Mouse (Mus musculus): ENCODE data around the gene Zcchc14. TPM values are rescaled to one million over a fixed set of nuclear protein-coding genes. Genes with fewer than 3 reads are reported as not detected.

Zcchc14 gene
- polyA plus RNA-seq, 2 experiments: 1.3 to 1.7 TPM

- no peak for TF ChIP-seq EP300 (IDR thresholded peaks at IDR 0.05; ENCODE audit: low read depth)
- H3K4me3 ChIP-seq (ENCODE audit: insufficient read depth in 1 of 2, low read depth in 2 of 2, low read length in 2 of 2): no peak overlapping the region
- H3K4me2 ChIP-seq (ENCODE audit: low read depth): no peak overlapping the region
- peaks cover 45% of the 10 kb centered on the region for H3K27me3 ChIP-seq (ENCODE audit: control insufficient read depth, insufficient read depth, low read length)
- no peaks in the 10 kb centered on the region for H3K9me3 ChIP-seq (ENCODE audit: control insufficient read depth, low read length)
- 57% methylated on average over 4 of the region's 4 CpGs for WGBS (ENCODE audit: insufficient replicate concordance)
- no peak overlapping the region for H3K27ac ChIP-seq
- DNase-seq (ENCODE audit: low read depth in 3 of 3, low spot score in 3 of 3): no peak
- H3K9ac ChIP-seq (replicated peaks): no peak overlapping the region
- H3K4me1 ChIP-seq (replicated peaks; ENCODE audit: control insufficient read depth in 2 of 2, insufficient read depth in 2 of 2, low read length in 1 of 2): no peaks in the 10 kb centered on the region
- ATAC-seq (ENCODE audit: insufficient read depth): no peak
- H3K36me3 ChIP-seq (replicated peaks; ENCODE audit: control insufficient read depth, insufficient read depth, low read depth): no peaks in the 10 kb centered on the region
These were observed 1.4 kb upstream of the Zcchc14 start for GRCm38 (mm10) chr8:121654131-121654530.

GRCm38 (mm10) chr8:121653340-121654019, 779 bp upstream of the Zcchc14 start:
- no peaks in the 10 kb centered on the region for H3K4me1 ChIP-seq (replicated peaks; ENCODE audit: control insufficient read depth in 2 of 2, insufficient read depth in 2 of 2, low read length in 1 of 2)
- H3K4me2 ChIP-seq (ENCODE audit: low read depth): peak overlapping the region; percentile 60
- H3K9me3 ChIP-seq (ENCODE audit: control insufficient read depth, low read length): no peaks in the 10 kb centered on the region
- peak overlapping the region; percentile 42 to 48 for H3K4me3 ChIP-seq (ENCODE audit: insufficient read depth in 1 of 2, low read depth in 2 of 2, low read length in 2 of 2)
- no peak overlapping the region for H3K9ac ChIP-seq (replicated peaks)
- WGBS (ENCODE audit: insufficient replicate concordance): 7% methylated on average over 31 of the region's 31 CpGs
- no peaks in the 10 kb centered on the region for H3K36me3 ChIP-seq (replicated peaks; ENCODE audit: control insufficient read depth, insufficient read depth, low read depth)
- TF ChIP-seq CTCF (IDR thresholded peaks at IDR 0.05; ENCODE audit: low read depth) (no peak), EP300 (IDR thresholded peaks at IDR 0.05; ENCODE audit: low read depth) (no peak)
- H3K27ac ChIP-seq: no peak overlapping the region
- H3K27me3 ChIP-seq (ENCODE audit: control insufficient read depth, insufficient read depth, low read length): peaks cover 45% of the 10 kb centered on the region
- ATAC-seq (ENCODE audit: insufficient read depth) (no peak), DNase-seq (ENCODE audit: low read depth in 3 of 3, low spot score in 3 of 3) (no peak)

GRCm38 (mm10) chr8:121651874-121652361, 783 bp downstream of the Zcchc14 start:
- ATAC-seq (ENCODE audit: insufficient read depth) (no peak), DNase-seq (ENCODE audit: low read depth in 3 of 3, low spot score in 3 of 3) (no peak)
- no peaks in the 10 kb centered on the region for H3K36me3 ChIP-seq (replicated peaks; ENCODE audit: control insufficient read depth, insufficient read depth, low read depth)
- peak overlapping the region; percentile 37 to 50 for H3K4me3 ChIP-seq (ENCODE audit: insufficient read depth in 1 of 2, low read depth in 2 of 2, low read length in 2 of 2)
- TF ChIP-seq CTCF (IDR thresholded peaks at IDR 0.05; ENCODE audit: low read depth) (no peak), EP300 (IDR thresholded peaks at IDR 0.05; ENCODE audit: low read depth) (no peak)
- WGBS (ENCODE audit: insufficient replicate concordance): 2% methylated on average over 56 of the region's 56 CpGs
- peak overlapping the region; percentile 56 for H3K4me2 ChIP-seq (ENCODE audit: low read depth)
- peaks cover 45% of the 10 kb centered on the region for H3K27me3 ChIP-seq (ENCODE audit: control insufficient read depth, insufficient read depth, low read length)
- no peaks in the 10 kb centered on the region for H3K4me1 ChIP-seq (replicated peaks; ENCODE audit: control insufficient read depth in 2 of 2, insufficient read depth in 2 of 2, low read length in 1 of 2)
- no peaks in the 10 kb centered on the region for H3K9me3 ChIP-seq (ENCODE audit: control insufficient read depth, low read length)
- no peak overlapping the region for H3K9ac ChIP-seq (replicated peaks)
- no peak overlapping the region for H3K27ac ChIP-seq

- H3K4me2 ChIP-seq (ENCODE audit: low read depth): peak overlapping the region; percentile 56
- ATAC-seq (ENCODE audit: insufficient read depth): no peak
- H3K4me3 ChIP-seq (ENCODE audit: insufficient read depth in 1 of 2, low read depth in 2 of 2, low read length in 2 of 2): peak overlapping the region; percentile 37 to 50
- peaks cover 45% of the 10 kb centered on the region for H3K27me3 ChIP-seq (ENCODE audit: control insufficient read depth, insufficient read depth, low read length)
- TF ChIP-seq CTCF (IDR thresholded peaks at IDR 0.05; ENCODE audit: low read depth) (no peak), EP300 (IDR thresholded peaks at IDR 0.05; ENCODE audit: low read depth) (no peak)
- 22% methylated on average over 36 of the region's 47 CpGs for WGBS (ENCODE audit: insufficient replicate concordance)
- H3K36me3 ChIP-seq (replicated peaks; ENCODE audit: control insufficient read depth, insufficient read depth, low read depth): no peaks in the 10 kb centered on the region
- no peaks in the 10 kb centered on the region for H3K9me3 ChIP-seq (ENCODE audit: control insufficient read depth, low read length)
- no peak overlapping the region for H3K27ac ChIP-seq
- H3K4me1 ChIP-seq (replicated peaks; ENCODE audit: control insufficient read depth in 2 of 2, insufficient read depth in 2 of 2, low read length in 1 of 2): no peaks in the 10 kb centered on the region
- H3K9ac ChIP-seq (replicated peaks): no peak overlapping the region
- no peak for DNase-seq (ENCODE audit: low read depth in 3 of 3, low spot score in 3 of 3)
These were observed 1.3 kb downstream of the Zcchc14 start for GRCm38 (mm10) chr8:121651308-121651873.
